Mouse (Mus musculus): ENCODE measurements around the gene Spo11.

GRCm38 (mm10) chr2:172979666-172980345, 2.3 kb downstream of the Spo11 start:
- no peak for TF ChIP-seq CTCF (conservative IDR thresholded peaks at IDR 0.05 in 1 of 2, IDR thresholded peaks at IDR 0.05 in 1 of 2; ENCODE audit: low read depth in 2 of 2, low read length in 2 of 2)
- no peak for TF ChIP-seq ETS1 (conservative IDR thresholded peaks at IDR 0.05; ENCODE audit: low read depth, low read length)
- TF ChIP-seq POLR2A (IDR thresholded peaks at IDR 0.05; ENCODE audit: low read depth, low read length) = no peak
- TF ChIP-seq ELF1 (IDR thresholded peaks at IDR 0.05; ENCODE audit: low read depth, low read length) = no peak
- TF ChIP-seq POLR2AphosphoS2 (IDR thresholded peaks at IDR 0.05; ENCODE audit: low read depth, low read length) = no peak
- TF ChIP-seq ZNF384 (IDR thresholded peaks at IDR 0.05; ENCODE audit: low read depth, low read length) = no peak
- TF ChIP-seq EP300 (IDR thresholded peaks at IDR 0.05; ENCODE audit: low read length) = no peak
- TF ChIP-seq ZC3H11A (IDR thresholded peaks at IDR 0.05; ENCODE audit: low read depth, low read length) = no peak
- no peak for TF ChIP-seq HCFC1 (IDR thresholded peaks at IDR 0.05; ENCODE audit: low read depth, low read length)
- TF ChIP-seq NELFE (IDR thresholded peaks at IDR 0.05; ENCODE audit: low read depth, low read length) = no peak

All from CH12.LX (cell line).